Mouse (Mus musculus) NIH3T3 (cell line): ENCODE data around the gene Acap1.
"Not testable (repeated sequence)": the region's sequence is repeated elsewhere in the genome, so short reads cannot be mapped to it uniquely, and the experiment has no call there.

Experiments
- DNase-seq: peaks from one replicate; pipeline ENCODE4 v3.0.0-alpha.2; 2012; ENCODE audit warnings: low read depth

The Acap1 gene

GRCm38 (mm10) chr11:69921114-69922011 lies 26.0 kb upstream of the Acap1 start, which contains the start of gene Eif5a:
Gene Eif5a, minus strand, starts transcription at chr11:69921958.
- DNase-seq = peak; percentile 100

GRCm38 (mm10) chr11:69920266-69921031 lies 25.1 kb upstream of the Acap1 start:
- DNase-seq = peak; percentile 54

DNA sequence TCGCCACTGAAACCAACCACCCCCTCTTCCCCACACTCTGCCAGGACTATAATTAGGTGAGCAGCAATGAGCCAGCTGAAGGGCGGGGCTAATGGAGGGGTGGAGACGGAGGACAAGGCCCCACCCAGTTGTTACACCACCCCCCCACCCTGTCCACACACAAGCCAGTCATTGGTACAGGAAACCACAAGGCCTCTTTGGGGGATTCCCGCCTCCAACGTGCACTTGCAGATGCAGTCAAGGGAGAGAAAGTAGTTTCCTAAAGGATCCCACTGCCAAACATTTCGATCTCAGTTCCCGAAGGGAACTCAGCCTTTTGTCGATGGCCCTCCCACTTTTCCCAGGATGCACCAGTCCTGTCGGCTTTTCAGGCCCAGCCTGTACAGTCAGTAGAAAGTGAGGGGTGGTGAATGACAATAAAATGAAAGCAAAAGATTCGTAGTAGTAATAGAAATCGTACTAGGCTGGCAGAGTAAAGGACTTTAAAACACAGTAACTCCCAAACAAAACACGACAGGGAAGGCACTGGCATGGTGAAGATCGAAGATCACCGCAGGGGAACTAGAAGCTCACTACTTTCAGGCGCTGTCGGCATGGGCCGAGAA lies 24.4 kb upstream of the Acap1 start:
- peak; percentile 95 for DNase-seq

- DNase-seq = no peak
Measured at GRCm38 (mm10) chr11:69919053-69919452, 23.7 kb upstream of the Acap1 start.

GRCm38 (mm10) chr11:69918118-69918517 lies 22.8 kb upstream of the Acap1 start:
- DNase-seq = no peak

DNA sequence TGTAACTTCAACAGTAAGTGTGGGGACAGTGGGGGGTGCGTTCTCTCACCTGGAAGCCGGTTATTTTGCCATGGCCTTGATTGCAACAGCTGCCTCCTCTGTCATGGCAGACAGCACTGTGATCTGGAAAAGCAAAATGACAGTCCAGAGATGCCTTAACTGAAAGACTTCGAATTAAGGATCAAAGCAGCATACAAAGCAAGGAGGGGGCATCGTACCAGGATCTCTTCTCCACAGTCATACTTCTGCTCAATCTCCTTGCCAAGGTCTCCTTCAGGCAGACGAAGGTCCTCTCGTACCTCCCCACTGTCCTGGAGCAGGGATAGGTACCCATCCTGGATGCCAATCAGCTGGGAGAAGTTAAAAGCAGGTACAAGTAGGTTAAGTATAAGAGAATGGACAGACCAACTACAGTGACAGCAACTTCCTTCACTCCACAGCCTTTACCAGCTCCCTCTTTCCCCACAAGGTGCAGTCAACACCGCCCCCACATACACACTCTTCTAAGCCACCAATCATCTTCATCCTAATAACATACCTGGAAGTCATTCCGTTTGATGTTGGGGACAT lies 22.1 kb upstream of the Acap1 start:
- DNase-seq = no peak

GRCm38 (mm10) chr11:69916652-69917378 lies 21.5 kb upstream of the Acap1 start:
- not testable (repeated sequence) for DNase-seq

- DNase-seq = no peak
Measured at GRCm38 (mm10) chr11:69915667-69916627, 20.6 kb upstream of the Acap1 start.

- no peak for DNase-seq
Measured at GRCm38 (mm10) chr11:69914917-69915430, 19.6 kb upstream of the Acap1 start.

DNA sequence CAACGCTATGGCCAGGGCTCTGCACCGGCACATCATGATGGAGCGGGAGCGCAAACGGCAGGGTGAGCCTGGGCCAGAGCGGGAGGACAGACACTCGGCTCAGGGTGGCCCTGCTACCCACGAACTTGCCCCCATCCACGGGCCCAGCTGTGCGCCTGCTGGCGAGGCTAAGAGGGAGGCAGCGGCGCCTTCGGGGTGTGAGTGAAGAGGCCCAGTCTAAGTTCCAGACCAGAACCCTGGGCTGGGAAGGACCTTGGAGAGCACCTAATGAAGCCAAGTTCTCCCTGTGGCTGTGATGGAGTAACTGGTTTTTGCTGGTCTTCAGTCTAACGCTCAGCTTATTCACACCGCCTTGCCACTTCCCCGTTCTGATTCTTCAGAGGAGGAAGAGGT lies 19.0 kb upstream of the Acap1 start:
- peak; percentile 72 for DNase-seq

DNA sequence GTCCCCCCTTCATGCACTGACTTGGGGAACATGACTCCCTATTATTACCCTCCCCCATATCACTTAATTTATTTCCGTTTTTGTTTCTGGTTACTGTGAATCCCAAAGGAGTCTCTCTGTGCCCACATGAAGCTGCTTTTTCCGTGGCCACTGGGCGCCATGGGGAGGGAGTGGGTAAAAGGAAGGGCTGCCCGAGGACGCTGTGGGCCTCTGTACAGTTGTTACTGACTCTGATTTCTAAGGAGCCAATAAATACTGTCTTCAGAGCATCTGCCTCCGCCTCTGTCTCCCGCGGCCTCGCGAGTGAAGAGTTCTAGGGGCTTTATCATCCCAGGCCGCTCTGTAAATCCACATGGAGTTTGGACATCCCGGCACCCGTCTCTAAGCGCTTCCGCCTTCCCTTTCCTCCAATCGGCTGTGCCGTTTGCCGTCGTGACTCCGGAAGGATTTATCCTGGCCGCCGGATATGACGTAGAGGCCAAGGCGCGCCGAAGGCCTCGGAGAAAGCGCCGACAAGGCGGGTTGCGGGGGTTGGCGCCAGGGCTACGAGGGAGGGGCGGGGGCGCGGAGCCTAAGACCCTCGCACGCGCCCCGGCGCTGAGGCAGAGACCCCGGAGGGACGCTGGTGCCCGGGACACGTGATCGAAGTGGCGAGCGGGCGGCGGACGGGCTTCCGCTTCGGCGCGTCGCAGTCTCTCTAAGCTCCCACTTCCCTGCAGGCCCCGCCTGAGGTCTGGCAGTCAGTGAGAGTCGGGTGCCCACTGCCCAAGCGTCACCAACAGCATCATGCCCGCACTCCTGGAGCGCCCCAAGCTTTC lies 18.4 kb upstream of the Acap1 start, which contains the start of gene Gps2:
Gps2 (plus strand) TSS at position 335 of the 818 bp plus-strand sequence.
- DNase-seq = peak; percentile 95

- no peak for DNase-seq
Measured at GRCm38 (mm10) chr11:69912716-69913530, 17.6 kb upstream of the Acap1 start.

- no peak for DNase-seq
Measured at GRCm38 (mm10) chr11:69911701-69912100, 16.4 kb upstream of the Acap1 start.

DNA sequence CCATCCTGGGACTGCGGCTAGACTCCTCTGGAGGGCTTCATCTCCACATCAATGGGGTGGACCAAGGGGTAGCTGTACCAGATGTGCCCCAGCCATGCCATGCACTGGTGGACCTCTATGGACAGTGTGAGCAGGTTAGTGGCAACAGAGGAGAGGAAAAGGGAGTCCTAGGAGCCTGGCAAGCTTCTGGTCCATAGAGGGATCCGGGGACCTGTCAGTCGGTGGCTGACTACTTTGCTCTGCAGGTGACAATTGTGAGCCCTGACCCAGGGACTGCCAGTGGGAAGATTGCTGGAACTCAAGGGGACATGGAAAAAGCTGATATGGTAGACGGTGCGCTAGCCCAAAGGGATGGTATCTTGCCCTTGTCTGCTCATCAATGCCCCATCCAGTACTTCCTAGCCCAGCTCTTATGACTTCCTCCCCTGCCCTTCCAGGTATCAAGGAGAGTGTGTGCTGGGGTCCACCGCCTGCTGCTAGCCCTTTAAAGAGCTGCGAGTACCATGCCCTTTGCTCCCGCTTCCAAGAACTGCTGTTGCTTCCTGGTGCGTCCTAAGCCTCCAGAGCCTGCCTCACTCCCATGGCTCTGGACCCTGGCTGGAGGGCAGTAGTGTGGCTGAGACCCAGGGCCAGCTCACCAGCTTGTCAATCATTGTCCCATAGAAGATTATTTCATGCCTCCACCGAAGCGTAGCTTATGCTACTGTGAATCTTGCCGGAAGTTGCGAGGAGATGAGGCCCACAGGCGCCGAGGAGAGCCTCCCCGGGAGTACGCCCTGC lies 15.6 kb upstream of the Acap1 start:
- no peak for DNase-seq

DNA sequence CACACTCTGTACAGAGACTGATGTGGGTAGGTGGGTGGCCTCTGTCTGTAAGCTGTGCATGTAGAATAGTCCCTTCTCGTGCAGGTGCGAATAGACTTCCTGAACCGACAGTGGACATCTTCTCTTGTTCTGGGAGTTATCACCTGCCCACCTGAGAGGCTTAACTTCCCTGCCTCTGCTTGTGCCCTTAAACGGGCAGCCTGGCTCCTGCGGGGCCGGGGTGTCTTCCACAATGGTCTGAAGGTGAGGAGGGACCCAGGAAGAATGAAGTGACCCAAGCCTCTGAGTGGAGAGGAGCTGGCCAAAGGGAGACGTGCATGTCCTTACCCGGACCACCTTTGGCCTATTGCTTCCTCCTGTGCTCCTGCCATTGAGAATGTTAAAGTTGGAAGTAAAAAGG lies 14.8 kb upstream of the Acap1 start:
- DNase-seq = no peak

- DNase-seq = no peak
Measured at GRCm38 (mm10) chr11:69909174-69909573, 13.8 kb upstream of the Acap1 start.

DNA sequence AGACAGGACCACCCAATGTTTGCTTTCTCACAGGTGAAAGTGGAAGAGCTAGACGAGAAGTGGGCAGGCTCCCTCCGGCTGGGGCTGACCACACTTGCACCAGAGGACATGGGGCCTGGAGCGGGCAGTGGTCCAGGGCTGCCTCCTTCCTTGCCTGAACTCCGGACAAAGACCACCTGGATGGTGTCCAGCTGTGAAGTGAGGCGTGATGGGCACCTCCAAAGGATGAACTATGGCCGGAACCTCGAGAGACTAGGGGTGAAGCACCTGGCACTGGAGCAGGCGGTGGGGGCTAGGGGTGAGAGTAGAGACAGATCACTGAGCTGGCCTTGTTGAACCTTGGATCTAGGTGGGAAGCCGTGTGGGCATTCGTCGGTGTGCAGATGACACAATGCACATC lies 13.3 kb upstream of the Acap1 start:
- no peak for DNase-seq
